Mouse (Mus musculus) lung, postnatal 0 days (tissue): Measurements from ENCODE around the gene Mfsd14a.

Source experiments
- CTCF ChIP-seq: IDR thresholded peaks from 2 replicates; pipeline ENCODE4 v1.5.1; 2016; ENCODE audit warnings: antibody characterized with exemption, mild to moderate bottlenecking
- EP300 ChIP-seq: IDR thresholded peaks from 2 replicates; pipeline ENCODE4 v1.6.1; 2016; ENCODE audit warnings: antibody characterized with exemption, mild to moderate bottlenecking, control low read depth

GRCm38 (mm10) chr3:116698786-116699185 is 36.3 kb upstream of the Mfsd14a start:
- TF ChIP-seq CTCF (peak; percentile 43), EP300 (no peak)
